Mouse (Mus musculus): ENCODE data around the gene Gtf2a2. TPM values are rescaled to one million over a fixed set of nuclear protein-coding genes. Genes with fewer than 3 reads are reported as not detected.

Gene Gtf2a2
- polyA plus RNA-seq, 1 experiment from 2014 or later: 221 TPM

Other genes with a start within 250 kb of the Gtf2a2 start
- 76.1 and 80.2 TPM in 2 replicates for gene Bnip2, start 23.1 kb upstream of the Gtf2a2 start, polyA plus RNA-seq (2015; fragmentation: Nextera tagmentation; extraction: Ambion mirVana)
- not detected in 2 replicates for gene Gcnt3, start 25.5 kb downstream of the Gtf2a2 start, polyA plus RNA-seq (2015; fragmentation: Nextera tagmentation; extraction: Ambion mirVana)
- gene Fam81a, start 130.0 kb downstream of the Gtf2a2 start, polyA plus RNA-seq (2015; fragmentation: Nextera tagmentation; extraction: Ambion mirVana): 5.1 TPM in 2 replicates
- gene Myo1e, start 194.8 kb downstream of the Gtf2a2 start, polyA plus RNA-seq (2015; fragmentation: Nextera tagmentation; extraction: Ambion mirVana): 7.9 and 8.2 TPM in 2 replicates